In the genomic region with DNA sequence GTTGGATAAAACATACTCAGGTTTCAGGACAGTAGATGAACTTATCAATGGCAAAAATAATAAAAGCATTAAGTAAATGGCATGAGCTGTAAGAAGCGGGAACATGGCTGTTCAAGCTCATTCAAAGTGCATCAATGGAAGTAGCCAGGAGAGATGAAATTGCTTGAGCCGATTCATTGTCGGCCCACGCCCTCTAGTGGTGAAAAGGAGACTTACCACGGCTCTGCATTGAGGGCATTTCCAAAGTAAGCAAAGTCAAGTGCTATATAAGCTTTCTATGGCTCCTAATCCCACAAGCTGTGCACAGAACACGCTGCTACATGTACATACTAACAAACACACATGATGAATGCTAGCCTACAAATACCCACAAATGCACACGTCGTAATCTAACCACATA, we compare ENCODE assay signal across 8 mouse cellular contexts. TPM values are rescaled to one million over a fixed set of nuclear protein-coding genes. Genes with fewer than 3 reads are reported as not detected.
DNase-seq lines count a peak whose midpoint lies in the region; ATAC-seq and TF ChIP-seq lines count a peak whose summit lies in the region.

No protein-coding gene starts in this region.

- H3K36me3 ChIP-seq in kidney, embryonic 16.5 days (ENCODE audit: insufficient read depth, low read length) = no peaks in the 10 kb centered on the region
- no peaks in the 10 kb centered on the region for H3K36me3 ChIP-seq in kidney, adult 2 months (ENCODE audit: control insufficient read depth, insufficient read depth, low read length)
- H3K36me3 ChIP-seq in limb, embryonic 13.5 days = no peaks in the 10 kb centered on the region

- H3K9me3 ChIP-seq in kidney, embryonic 16.5 days (ENCODE audit: low read length) = no peaks in the 10 kb centered on the region
- no peaks in the 10 kb centered on the region for H3K9me3 ChIP-seq in limb, embryonic 13.5 days

- H3K4me3 ChIP-seq in kidney, embryonic 16.5 days (ENCODE audit: low read length) = no peak overlapping the region
- no peak overlapping the region for H3K4me3 ChIP-seq in kidney, adult 2 months (ENCODE audit: insufficient read depth, low read depth, low read length)
- no peak overlapping the region for H3K4me3 ChIP-seq in limb, embryonic 13.5 days

- DNase-seq in kidney, adult 18-20 months = peak; percentile 77
- DNase-seq in cerebellum, postnatal 25 days = peak; percentile 71 to 83
- DNase-seq in gastrocnemius, adult 8-10 months (ENCODE audit: low spot score in 2 of 2) = peak; percentile 58 to 60
- peak; percentile 77 for DNase-seq in kidney, adult 2 months
- peak; percentile 46 to 65 for DNase-seq in natural killer cell, adult 2 months (ENCODE audit: low spot score in 2 of 2)
- DNase-seq in spleen, postnatal 4 days (ENCODE audit: low spot score in 2 of 2) = peak; percentile 62 to 81

- TF ChIP-seq CTCF in kidney, adult 2 months (conservative IDR thresholded peaks at IDR 0.05; ENCODE audit: insufficient read depth, insufficient read length, low read depth, low read length) = peak; percentile 93

- WGBS in kidney, embryonic 16.5 days = 15% methylated on average over 8 of the region's 8 CpGs
- 19% methylated on average over 8 of the region's 8 CpGs for WGBS in kidney, adult 2 months
- 19% methylated on average over 8 of the region's 8 CpGs for WGBS in limb, embryonic 13.5 days

- no peak overlapping the region for H3K4me2 ChIP-seq in kidney, embryonic 16.5 days (replicated peaks; ENCODE audit: low read depth, low read length)
- H3K4me2 ChIP-seq in limb, embryonic 13.5 days (replicated peaks) = no peak overlapping the region

- ATAC-seq in kidney, embryonic 16.5 days (ENCODE audit: low FRiP score, low TSS enrichment) = no peak
- peak; percentile 36; the same call in 1 of the 2 replicates for ATAC-seq in limb, embryonic 13.5 days (ENCODE audit: low FRiP score, low read depth)

- no peak overlapping the region for H3K9ac ChIP-seq in kidney, embryonic 16.5 days (replicated peaks; ENCODE audit: low read length)
- no peak overlapping the region for H3K9ac ChIP-seq in limb, embryonic 13.5 days

- no peak for TF ChIP-seq POLR2A in kidney, adult 2 months (IDR thresholded peaks at IDR 0.05; ENCODE audit: low read depth, low read length)

- H3K4me1 ChIP-seq in kidney, embryonic 16.5 days (ENCODE audit: insufficient read depth, low read length) = 0 out of 2 replicates have a peak, but pooled peaks cover 3% of the 10 kb centered on the region
- no peaks in the 10 kb centered on the region for H3K4me1 ChIP-seq in kidney, adult 2 months (ENCODE audit: control insufficient read depth, insufficient read depth, low read length)
- no peaks in the 10 kb centered on the region for H3K4me1 ChIP-seq in limb, embryonic 13.5 days

- H3K27ac ChIP-seq in kidney, embryonic 16.5 days (ENCODE audit: low read length) = no peak overlapping the region
- H3K27ac ChIP-seq in kidney, adult 2 months (ENCODE audit: insufficient read depth, low read depth, low read length) = no peak overlapping the region
- H3K27ac ChIP-seq in limb, embryonic 13.5 days = no peak overlapping the region

- H3K27me3 ChIP-seq in kidney, embryonic 16.5 days (ENCODE audit: insufficient read depth, low read length) = no peaks in the 10 kb centered on the region
- no peaks in the 10 kb centered on the region for H3K27me3 ChIP-seq in kidney, adult 2 months (replicated peaks; ENCODE audit: control insufficient read depth, insufficient read depth, low read length)
- H3K27me3 ChIP-seq in limb, embryonic 13.5 days = no peaks in the 10 kb centered on the region

RNA-seq across cellular contexts. Expression of a gene that starts 53.6 kb away (rescaled TPM):
- 0.66 and 0.84 TPM in 2 replicates for polyA plus RNA-seq in kidney, embryonic 16.5 days (2015; fragmentation: Nextera tagmentation; extraction: Ambion mirVana)
- under 1 TPM; 0.22 to 0.48 (median 0.27) TPM for total RNA-seq in gastrocnemius, adult 8-10 months (2022)
- polyA plus RNA-seq in kidney, adult 2 months (2012; rRNA removed) = 0.14 and 0.19 TPM in 2 replicates
- 2.0 and 2.9 TPM in 2 replicates for polyA plus RNA-seq in limb, embryonic 13.5 days (2015; fragmentation: Nextera tagmentation; extraction: Ambion mirVana)
